Mouse (Mus musculus): Measurements from ENCODE around the gene Fes.
"Not testable (repeated sequence)": the region's sequence is repeated elsewhere in the genome, so short reads cannot be mapped to it uniquely, and the experiment has no call there.

- TF ChIP-seq POLR2A (IDR thresholded peaks at IDR 0.05; ENCODE audit: extremely low read depth, insufficient read depth, low read length); CTCF (IDR thresholded peaks at IDR 0.05; ENCODE audit: low read depth, low read length): not testable (repeated sequence)
Observed at GRCm38 (mm10) chr7:80396427-80396826, 8.7 kb upstream of the Fes start.

All from liver, adult 2 months (tissue).